Mouse (Mus musculus) cerebellum, adult 9-11 months (tissue): ENCODE results near the gene Fblim1.

Source experiments
- DNase-seq: peaks from one replicate; pipeline ENCODE4 v3.0.0; 2022

The Fblim1 gene

GRCm38 (mm10) chr4:141624983-141625773 is 19.3 kb upstream of the Fblim1 start:
- no peak for DNase-seq

GRCm38 (mm10) chr4:141624134-141624533 is 18.2 kb upstream of the Fblim1 start:
- no peak for DNase-seq

- DNase-seq, result no peak
These were observed 17.8 kb upstream of the Fblim1 start, which contains the start of gene Slc25a34 for GRCm38 (mm10) chr4:141623666-141624065. Gene Slc25a34, minus strand, starts transcription at chr4:141623821.

- DNase-seq, result no peak
These were observed 17.1 kb upstream of the Fblim1 start for GRCm38 (mm10) chr4:141623037-141623436.

GRCm38 (mm10) chr4:141622580-141622979 is 16.7 kb upstream of the Fblim1 start:
- DNase-seq, result no peak

- DNase-seq, result peak; percentile 28
These were observed 16.2 kb upstream of the Fblim1 start for GRCm38 (mm10) chr4:141622091-141622490.

- no peak for DNase-seq
These were observed 15.4 kb upstream of the Fblim1 start for GRCm38 (mm10) chr4:141621297-141621696.

- no peak for DNase-seq
These were observed 13.5 kb upstream of the Fblim1 start for GRCm38 (mm10) chr4:141619299-141619883.

GRCm38 (mm10) chr4:141618565-141619243 is 12.8 kb upstream of the Fblim1 start, which contains the start of gene Tmem82:
Gene Tmem82, minus strand, starts transcription at chr4:141618633.
- peak; percentile 59 for DNase-seq

- DNase-seq, result peak; percentile 21
These were observed 12.1 kb upstream of the Fblim1 start for GRCm38 (mm10) chr4:141617863-141618564.

GRCm38 (mm10) chr4:141617299-141617698 is 11.4 kb upstream of the Fblim1 start:
- DNase-seq, result peak; percentile 31

- no peak for DNase-seq
These were observed 10.9 kb upstream of the Fblim1 start for GRCm38 (mm10) chr4:141616811-141617210.

GRCm38 (mm10) chr4:141614946-141615345 is 9.1 kb upstream of the Fblim1 start:
- no peak for DNase-seq

- DNase-seq, result no peak
These were observed 3.6 kb upstream of the Fblim1 start for GRCm38 (mm10) chr4:141609538-141609937.

GRCm38 (mm10) chr4:141605421-141605820 is 475 bp downstream of the Fblim1 start:
- DNase-seq, result no peak

- DNase-seq, result no peak
These were observed 1.4 kb downstream of the Fblim1 start for GRCm38 (mm10) chr4:141604493-141604892.

GRCm38 (mm10) chr4:141603921-141604320 is 2.0 kb downstream of the Fblim1 start:
- no peak for DNase-seq

GRCm38 (mm10) chr4:141602523-141603223 is 3.2 kb downstream of the Fblim1 start:
- DNase-seq, result no peak

- no peak for DNase-seq
These were observed 4.6 kb downstream of the Fblim1 start for GRCm38 (mm10) chr4:141601148-141601862.

- DNase-seq, result no peak
These were observed 5.5 kb downstream of the Fblim1 start for GRCm38 (mm10) chr4:141600364-141600763.

GRCm38 (mm10) chr4:141599251-141600141 is 6.4 kb downstream of the Fblim1 start:
- no peak for DNase-seq
